Mouse (Mus musculus) brain, embryonic 14.5 days (tissue): Measurements from ENCODE around the gene Pde4d.

ENCODE experiments used
- CTCF ChIP-seq: fragments of 200-500 bp; IDR thresholded peaks from 2 replicates; pipeline ENCODE4 v1.5.1; 2012; ENCODE audit warnings: inconsistent platforms, mild to moderate bottlenecking, moderate library complexity, borderline replicate concordance; ENCODE audit not compliant: insufficient read depth, insufficient read length; ENCODE audit errors: extremely low read depth
- POLR2A ChIP-seq: fragments of 200-500 bp; IDR thresholded peaks from 2 replicates; pipeline ENCODE4 v1.6.1; 2012; ENCODE audit warnings: mild to moderate bottlenecking, inconsistent platforms, borderline replicate concordance; ENCODE audit not compliant: poor library complexity, insufficient read depth, insufficient read length, severe bottlenecking; ENCODE audit errors: extremely low read depth

DNA sequence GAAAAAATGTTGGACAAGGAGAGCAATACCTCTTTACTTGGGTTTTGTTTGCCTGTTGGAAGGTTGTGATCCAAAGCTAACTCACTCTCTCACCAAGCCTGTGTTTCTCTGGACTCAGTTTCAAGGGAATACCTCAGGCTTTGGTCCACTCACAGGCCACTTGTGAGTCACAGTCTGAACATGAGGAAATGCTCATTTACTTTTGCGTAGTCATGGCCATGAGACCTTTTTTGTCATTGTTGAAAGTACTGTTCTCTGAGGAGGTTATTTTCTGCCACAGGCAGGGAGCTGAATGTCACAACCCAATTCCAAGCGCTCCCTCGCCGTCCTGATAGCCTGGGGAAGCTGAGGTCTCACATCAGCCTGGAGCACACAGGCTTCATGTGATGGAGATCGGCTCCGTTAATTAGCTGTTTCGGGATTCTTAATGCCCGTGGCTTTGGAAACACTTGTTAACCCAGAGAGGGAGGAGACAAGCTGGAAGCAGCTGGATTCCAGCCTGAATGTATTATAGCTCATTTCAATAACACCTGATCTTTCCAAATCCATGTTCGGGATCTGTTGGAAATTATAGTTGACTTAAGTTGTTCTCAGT, 792.8 kb downstream of the Pde4d start:
- TF ChIP-seq CTCF (no peak), POLR2A (no peak)
